Mouse (Mus musculus): ENCODE measurements at regions not wholly inside any gene's neighbourhood (a gene's known extent, or its start where the extent isn't known, plus 50 kb on each side); places are given as distances from the start of the nearest gene placed in this dataset.

DNA sequence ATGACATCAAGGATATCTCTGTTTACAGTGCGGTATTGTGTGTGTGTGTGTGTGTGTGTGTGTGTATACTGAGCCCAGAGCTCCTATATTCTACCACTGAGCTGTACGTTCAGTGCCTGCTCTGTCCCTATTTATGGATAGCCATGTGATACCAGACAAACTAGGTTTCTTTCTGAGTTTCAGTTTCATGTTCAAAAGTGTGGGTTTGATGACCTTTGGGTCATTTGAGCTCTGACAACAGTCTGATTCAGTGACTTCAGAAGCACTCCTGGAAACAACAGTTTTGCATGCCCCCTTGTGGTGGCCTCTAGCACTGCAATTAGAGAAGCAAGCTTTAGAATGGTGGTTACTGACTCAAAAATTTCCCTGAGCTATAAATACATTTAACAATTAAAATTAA lies 50.9 kb upstream of the Tent2 start:
- peak; percentile 87 for DNase-seq (ENCODE audit: low read depth, low spot score)

DNA sequence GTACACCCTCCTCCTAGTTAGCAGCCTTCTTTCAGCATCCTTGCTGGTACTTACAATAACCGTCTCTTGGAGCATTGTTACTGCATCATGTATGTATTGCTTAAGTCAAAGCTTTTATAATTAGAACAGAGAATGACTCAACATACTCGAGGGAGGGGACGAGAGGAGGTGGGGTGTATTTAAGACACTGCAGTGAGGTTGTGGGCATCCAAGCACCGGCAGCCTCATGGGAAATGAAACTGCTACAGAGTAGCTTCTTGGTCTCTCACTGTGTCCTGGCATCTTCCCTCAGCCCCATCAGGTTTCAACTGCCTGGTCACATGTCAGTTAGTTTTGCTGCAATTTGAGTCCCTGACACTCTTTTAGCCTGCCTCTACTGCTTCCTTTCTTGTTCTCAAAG lies 50.7 kb upstream of the Homer1 start:
- no peak for DNase-seq (ENCODE audit: low read depth, low spot score)
